Mouse (Mus musculus) myocyte (in vitro differentiated cells): ENCODE measurements at regions not wholly inside any gene's neighbourhood (a gene's known extent, or its start where the extent isn't known, plus 50 kb on each side); places are given as distances from the start of the nearest gene placed in this dataset.

Source experiments
- H3K27me3 ChIP-seq: one replicate; pipeline ENCODE4 v1.6.1; 2011; ENCODE audit not compliant: control insufficient read depth, insufficient read depth, insufficient read length
- H3K36me3 ChIP-seq: one replicate; pipeline ENCODE4 v1.6.1; 2011; ENCODE audit not compliant: control insufficient read depth, insufficient read depth
- H3K4me2 ChIP-seq: one replicate; pipeline ENCODE4 v1.6.1; 2011; ENCODE audit warnings: low read depth, control low read depth
- H3K4me3 ChIP-seq: one replicate; pipeline ENCODE4 v1.5.1; 2011; ENCODE audit warnings: mild to moderate bottlenecking, control low read depth, moderate library complexity
- H3K79me2 ChIP-seq: one replicate; pipeline ENCODE4 v1.6.1; 2011; ENCODE audit not compliant: control insufficient read depth, insufficient read depth
- H3ac ChIP-seq: one replicate; pipeline ENCODE4 v1.6.1; 2011; ENCODE audit not compliant: control insufficient read depth, insufficient read length
- CEBPB ChIP-seq: IDR thresholded peaks from 2 replicates; pipeline ENCODE4 v1.6.1; 2011; ENCODE audit warnings: mild to moderate bottlenecking, moderate library complexity; ENCODE audit not compliant: poor library complexity, insufficient read depth, severe bottlenecking
- E2F4 ChIP-seq: IDR thresholded peaks from one replicate; pipeline ENCODE4 v1.6.1; 2011; ENCODE audit warnings: mild to moderate bottlenecking, control low read depth, moderate library complexity; ENCODE audit not compliant: insufficient read depth
- MAX ChIP-seq: IDR thresholded peaks from one replicate; pipeline ENCODE4 v1.6.1; 2011; ENCODE audit warnings: low read depth, mild to moderate bottlenecking, control low read depth
- MYOD1 ChIP-seq, 3 experiments: IDR thresholded peaks; one replicate each; pipeline ENCODE4 v1.6.1; 2011; ENCODE audit warnings: control low read depth in 2 of 3, low read depth in 2 of 3, mild to moderate bottlenecking in 2 of 3, moderate library complexity in 1 of 3; ENCODE audit not compliant: insufficient read length in 2 of 3, control insufficient read depth in 1 of 3
- MYOG ChIP-seq, 3 experiments: IDR thresholded peaks; one replicate each; pipeline ENCODE4 v1.6.1; 2011; ENCODE audit warnings: control low read depth in 2 of 3, low read depth in 2 of 3, mild to moderate bottlenecking in 2 of 3; ENCODE audit not compliant: insufficient read length in 2 of 3, control insufficient read depth in 1 of 3, insufficient read depth in 1 of 3
- POLR2A ChIP-seq: IDR thresholded peaks from one replicate; pipeline ENCODE4 v1.6.1; 2011; ENCODE audit warnings: low read depth, mild to moderate bottlenecking, control low read depth, moderate library complexity; ENCODE audit not compliant: insufficient read length
- POLR2AphosphoS2 ChIP-seq: IDR thresholded peaks from one replicate; pipeline ENCODE4 v1.6.1; 2011; ENCODE audit warnings: low read depth, control low read depth; ENCODE audit not compliant: insufficient read length
- REST ChIP-seq: IDR thresholded peaks from one replicate; pipeline ENCODE4 v1.6.1; 2011; ENCODE audit warnings: mild to moderate bottlenecking, control low read depth, moderate library complexity; ENCODE audit not compliant: insufficient read depth, insufficient read length
- SRF ChIP-seq: IDR thresholded peaks from one replicate; pipeline ENCODE4 v1.6.1; 2011; ENCODE audit warnings: low read depth; ENCODE audit not compliant: control insufficient read depth, insufficient read length
- TCF12 ChIP-seq: IDR thresholded peaks from one replicate; pipeline ENCODE4 v1.6.1; 2011; ENCODE audit warnings: mild to moderate bottlenecking, control low read depth; ENCODE audit not compliant: poor library complexity, insufficient read depth, severe bottlenecking
- TCF3 ChIP-seq: IDR thresholded peaks from one replicate; pipeline ENCODE4 v1.6.1; 2011; ENCODE audit warnings: low read depth, control low read depth; ENCODE audit not compliant: insufficient read length
- USF1 ChIP-seq: IDR thresholded peaks from one replicate; pipeline ENCODE4 v1.6.1; 2011; ENCODE audit warnings: low read depth, mild to moderate bottlenecking, control low read depth, moderate library complexity

DNA sequence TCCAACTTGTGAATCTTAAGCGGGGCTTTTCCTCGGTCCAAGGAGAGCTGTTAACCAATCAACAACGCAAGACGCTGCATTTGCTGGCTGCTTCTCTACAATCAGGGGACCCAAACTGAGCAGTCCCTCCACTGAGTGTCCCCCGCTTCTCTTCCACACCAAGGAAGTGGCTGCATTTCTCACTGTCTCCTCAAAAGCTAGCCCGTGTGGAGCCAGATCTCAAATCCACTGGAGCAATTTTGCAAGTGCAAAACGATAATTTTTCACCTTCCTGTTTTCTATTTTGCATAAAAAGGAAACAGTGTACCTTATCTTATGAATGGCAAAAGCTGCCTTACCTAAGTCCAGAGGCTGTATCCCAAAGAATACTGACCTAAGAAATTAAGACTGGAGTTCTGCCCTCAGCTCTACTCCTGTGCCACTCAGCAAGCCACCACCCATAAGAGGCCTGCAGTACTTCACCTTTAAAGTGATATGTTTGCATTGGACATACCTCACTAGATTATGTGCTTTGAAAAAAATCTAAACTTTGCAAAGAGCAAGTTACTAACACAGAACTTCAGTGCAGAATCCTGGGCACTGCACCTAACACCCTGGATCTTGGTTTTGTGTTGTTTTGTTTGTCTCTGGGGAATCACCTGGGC lies 52.7 kb upstream of the Nap1l1 start:
- H3K27me3 ChIP-seq = no peaks in the 10 kb centered on the region
- H3K79me2 ChIP-seq = no peaks in the 10 kb centered on the region
- H3K4me3 ChIP-seq = no peak overlapping the region
- TF ChIP-seq CEBPB (no peak), MYOG (IDR thresholded peaks at IDR 0.05; ENCODE audit: control insufficient read depth in 1 of 3, insufficient read depth in 1 of 3, insufficient read length in 2 of 3, low read depth in 2 of 3) (no peak), E2F4 (no peak), POLR2AphosphoS2 (no peak), MYOD1 (IDR thresholded peaks at IDR 0.05; ENCODE audit: control insufficient read depth in 1 of 3, insufficient read length in 2 of 3, low read depth in 2 of 3) (no peak), USF1 (no peak), MAX (no peak), TCF3 (no peak), TCF12 (no peak)
- no peaks in the 10 kb centered on the region for H3K36me3 ChIP-seq
- H3ac ChIP-seq = no peak overlapping the region
- H3K4me2 ChIP-seq = no peak overlapping the region

DNA sequence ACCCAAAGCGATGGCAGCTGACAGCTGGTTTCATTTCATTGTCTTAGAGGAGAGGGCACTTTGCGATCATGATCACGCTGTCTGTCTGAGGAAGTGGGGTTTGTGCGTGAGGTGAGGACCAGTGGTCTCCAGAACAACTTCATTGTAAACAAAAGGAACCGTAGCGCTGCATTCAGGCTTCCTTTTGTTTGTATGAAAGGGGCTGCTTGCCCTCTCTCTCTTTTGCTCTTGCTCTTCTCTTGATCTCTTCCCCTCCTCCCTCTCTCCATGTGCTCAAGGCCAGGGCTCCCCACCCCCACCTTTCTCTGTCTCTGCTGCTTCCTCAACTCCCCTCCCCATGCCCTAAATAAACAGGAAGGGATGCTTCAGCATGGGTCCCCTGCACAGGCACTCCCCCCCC lies 51.0 kb upstream of the Nap1l1 start:
- Histone ChIP-seq H3K4me2 (no peak overlapping the region), H3K36me3 (no peaks in the 10 kb centered on the region), H3K4me3 (no peak overlapping the region), H3K79me2 (no peaks in the 10 kb centered on the region), H3K27me3 (no peaks in the 10 kb centered on the region), H3ac (no peak overlapping the region)
- no peak for TF ChIP-seq MYOD1 (IDR thresholded peaks at IDR 0.05; ENCODE audit: control insufficient read depth in 1 of 3, insufficient read length in 2 of 3, low read depth in 2 of 3)
- no peak for TF ChIP-seq REST
- no peak for TF ChIP-seq MAX
- no peak for TF ChIP-seq TCF3
- no peak for TF ChIP-seq POLR2A
- no peak for TF ChIP-seq POLR2AphosphoS2
- no peak for TF ChIP-seq USF1
- TF ChIP-seq CEBPB = no peak
- no peak for TF ChIP-seq TCF12
- TF ChIP-seq SRF = no peak
- TF ChIP-seq E2F4 = no peak
- TF ChIP-seq MYOG (IDR thresholded peaks at IDR 0.05; ENCODE audit: control insufficient read depth in 1 of 3, insufficient read depth in 1 of 3, insufficient read length in 2 of 3, low read depth in 2 of 3) = no peak

DNA sequence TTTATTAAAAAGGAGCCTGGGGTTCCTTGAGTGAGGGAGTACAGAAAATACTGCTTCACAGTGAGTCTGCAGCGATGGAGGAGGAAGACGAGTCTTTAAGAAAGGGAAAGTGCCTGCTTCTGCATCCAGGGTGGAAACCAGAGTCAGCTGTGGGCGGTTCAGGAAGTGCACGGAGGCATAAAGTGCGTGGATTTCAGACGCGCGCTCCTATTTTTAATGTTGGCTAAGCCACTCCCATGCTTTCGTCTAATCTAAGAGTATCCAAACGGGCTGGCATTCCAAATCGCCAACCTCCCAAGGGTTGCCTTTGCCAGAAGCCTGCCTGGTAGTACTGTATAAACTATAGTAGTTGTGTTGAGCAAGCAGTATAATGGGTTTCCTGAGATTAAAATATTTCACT lies 50.4 kb upstream of the Nap1l1 start:
- Histone ChIP-seq H3K79me2 (no peaks in the 10 kb centered on the region), H3K27me3 (no peaks in the 10 kb centered on the region), H3K4me3 (no peak overlapping the region), H3K36me3 (no peaks in the 10 kb centered on the region), H3ac (no peak overlapping the region), H3K4me2 (no peak overlapping the region)
- TF ChIP-seq SRF (no peak), TCF3 (no peak), E2F4 (no peak), TCF12 (no peak), POLR2AphosphoS2 (no peak)
